Mouse (Mus musculus) subcutaneous adipose tissue, adult 2 months (tissue): ENCODE measurements around the gene Pdlim4. TPM values are rescaled to one million over a fixed set of nuclear protein-coding genes. Genes with fewer than 3 reads are reported as not detected.

Source experiments
- polyA plus RNA-seq: library from polyadenylated mRNA; depleted of rRNA; stranded (reverse); fragments of >200 nt; gene quantifications from 2 replicates; pipeline ENCODE4 v1.2.3, GENCODE M21; 2012; ENCODE audit warnings: low replicate concordance; rRNA removed

Pdlim4 gene
- 52.5 and 268 TPM in 2 replicates for polyA plus RNA-seq

DNA sequence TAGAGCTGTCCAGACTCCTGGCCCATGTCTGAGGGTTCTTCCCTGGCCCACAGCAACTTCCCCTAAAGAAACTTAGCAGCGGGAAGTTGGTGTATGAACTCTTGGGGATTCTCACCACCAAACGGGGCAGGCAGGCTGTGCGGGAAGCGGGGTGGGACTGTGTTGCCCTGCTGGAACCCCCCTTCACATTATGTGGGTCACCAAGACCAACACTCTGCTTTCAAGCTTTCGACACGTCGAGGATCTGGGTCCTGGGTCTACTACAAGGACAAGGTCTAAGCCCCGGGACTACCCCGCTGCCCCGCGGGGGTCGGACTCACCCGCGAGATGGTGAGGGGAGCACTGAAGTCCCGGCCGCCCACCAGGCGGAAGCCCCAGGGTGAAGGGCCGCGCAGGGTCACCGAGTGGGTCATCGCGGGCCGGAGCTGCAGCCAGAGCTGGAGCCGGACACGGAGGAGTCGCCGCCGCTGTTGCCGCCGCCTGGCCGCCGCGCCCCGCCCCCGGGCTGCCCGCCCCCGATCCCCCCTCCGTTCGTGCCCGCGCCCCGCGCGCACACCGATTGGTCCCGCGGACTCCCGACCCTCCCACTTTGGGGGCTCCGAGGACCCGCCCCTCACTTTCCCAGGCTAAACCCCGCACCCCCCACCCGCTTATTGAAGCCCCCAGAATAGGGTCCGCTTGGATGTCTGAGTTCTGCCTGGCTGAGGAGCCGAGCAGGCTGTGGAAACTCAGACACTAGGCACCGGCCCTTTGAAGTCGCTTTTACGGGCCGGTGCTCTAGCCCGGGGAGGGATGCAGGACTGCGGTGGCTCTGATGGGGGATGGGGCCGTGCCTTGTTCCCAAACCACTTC, at the start of gene Pdlim4:
TSS of gene Pdlim4 (minus strand) at position 495 of the 852 bp plus-strand sequence.

DNA sequence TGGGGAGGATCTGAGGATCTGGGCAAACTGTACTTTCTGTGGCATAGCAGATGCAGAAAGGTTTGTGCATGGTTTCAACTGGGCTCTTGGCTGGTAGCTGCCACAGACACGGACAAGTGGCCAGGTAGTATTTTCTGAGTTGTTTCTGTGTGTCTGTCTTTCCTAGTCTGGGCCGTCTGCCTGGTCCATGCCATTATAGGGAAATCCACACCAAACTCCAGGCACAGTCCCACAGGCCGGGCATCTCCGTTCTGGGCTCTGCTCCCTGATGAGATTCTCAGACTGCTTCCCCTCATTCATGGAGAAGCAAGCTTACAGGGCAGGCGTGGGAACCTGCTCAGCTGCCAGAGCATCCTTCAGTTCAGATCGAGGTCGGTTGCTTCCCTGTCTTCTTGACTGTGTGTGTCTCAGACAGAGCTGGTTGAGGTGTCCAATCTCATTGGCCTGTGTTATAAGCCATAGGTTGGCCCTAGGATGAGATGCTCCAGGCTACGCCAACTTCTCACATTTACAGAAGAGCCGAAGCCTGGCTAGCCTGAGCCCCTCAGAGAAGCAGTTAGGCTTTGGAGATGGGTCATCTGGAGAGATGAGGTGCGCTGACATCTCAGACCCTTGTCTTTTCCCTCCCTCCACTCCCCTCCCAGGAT, 31.4 kb upstream of the Pdlim4 start, which contains the start of gene P4ha2:
TSS of gene P4ha2 (plus strand) at position 51 of the 647 bp plus-strand sequence.

DNA sequence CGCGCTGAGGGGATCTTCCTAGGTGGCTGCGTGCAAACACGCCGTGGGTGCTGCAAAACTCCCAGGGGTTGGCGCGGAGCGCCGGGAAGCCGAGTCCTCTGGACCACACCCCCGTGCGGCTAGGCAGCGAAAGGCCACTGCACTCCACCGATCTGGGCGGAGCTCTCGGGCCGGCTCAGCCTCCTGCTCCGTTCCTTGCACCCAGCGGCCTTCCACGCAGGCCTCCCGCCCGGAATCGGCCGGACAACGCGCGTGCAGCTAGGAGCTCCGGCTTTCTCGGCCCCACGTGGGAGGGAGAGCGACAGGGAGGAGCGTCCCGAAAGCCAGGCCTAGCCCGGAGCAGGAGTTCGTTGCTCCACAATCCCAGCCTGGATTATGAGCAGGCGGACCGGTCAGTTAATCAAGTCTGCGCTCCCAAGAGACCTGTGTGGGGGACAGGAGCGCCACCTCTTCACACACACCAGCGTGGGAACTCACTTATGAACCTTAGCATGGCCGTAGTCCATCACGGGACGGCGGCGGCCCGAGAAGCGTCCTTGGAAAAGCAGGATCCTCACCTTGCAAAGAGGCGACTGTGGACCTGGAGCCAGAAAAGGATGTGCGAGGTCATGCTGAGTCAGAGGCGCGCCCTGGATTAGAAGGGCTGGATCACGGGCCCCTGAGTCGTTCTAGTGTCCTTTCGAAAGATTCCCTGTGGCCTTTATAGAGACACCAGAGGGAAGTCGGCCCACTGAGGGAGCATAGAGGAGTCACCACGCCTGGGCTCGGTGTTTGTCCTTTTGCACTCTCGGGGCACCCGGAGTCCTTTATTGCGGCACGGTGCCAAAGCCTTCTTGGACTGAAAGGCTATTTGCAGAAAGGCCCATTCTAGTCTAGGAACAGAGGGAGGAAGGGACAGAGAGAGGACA, 40.5 kb downstream of the Pdlim4 start, which contains the start of gene Slc22a4:
TSS of gene Slc22a4 (minus strand) at position 47 of the 908 bp plus-strand sequence.

Other genes with a start within 250 kb of the Pdlim4 start
- gene Gm12216, start 209.8 kb downstream of the Pdlim4 start, polyA plus RNA-seq: 10.8 and 17.1 TPM in 2 replicates
- 26.6 and 26.9 TPM in 2 replicates for gene Slc22a5, start 177.4 kb downstream of the Pdlim4 start, polyA plus RNA-seq
- 3.2 and 9.1 TPM in 2 replicates for gene Slc22a21, start 88.7 kb downstream of the Pdlim4 start, polyA plus RNA-seq
- gene Slc22a4, start 40.9 kb downstream of the Pdlim4 start, polyA plus RNA-seq: 15.4 and 46.3 TPM in 2 replicates
- gene P4ha2, start 31.1 kb upstream of the Pdlim4 start, polyA plus RNA-seq: 26.3 and 47.4 TPM in 2 replicates
- not detected in 2 replicates for gene Csf2, start 180.7 kb upstream of the Pdlim4 start, polyA plus RNA-seq
- not detected in 2 replicates for gene Il3, start 198.3 kb upstream of the Pdlim4 start, polyA plus RNA-seq
- 0.07 and 1.8 TPM in 2 replicates for gene Acsl6, start 234.8 kb upstream of the Pdlim4 start, polyA plus RNA-seq